Mouse (Mus musculus): ENCODE measurements around the gene Tmf1. TPM values are rescaled to one million over a fixed set of nuclear protein-coding genes. Genes with fewer than 3 reads are reported as not detected.

The Tmf1 gene
- total and polyA plus RNA-seq, 3 experiments: 12.7 to 26.4 (median 22.3) TPM

DNA sequence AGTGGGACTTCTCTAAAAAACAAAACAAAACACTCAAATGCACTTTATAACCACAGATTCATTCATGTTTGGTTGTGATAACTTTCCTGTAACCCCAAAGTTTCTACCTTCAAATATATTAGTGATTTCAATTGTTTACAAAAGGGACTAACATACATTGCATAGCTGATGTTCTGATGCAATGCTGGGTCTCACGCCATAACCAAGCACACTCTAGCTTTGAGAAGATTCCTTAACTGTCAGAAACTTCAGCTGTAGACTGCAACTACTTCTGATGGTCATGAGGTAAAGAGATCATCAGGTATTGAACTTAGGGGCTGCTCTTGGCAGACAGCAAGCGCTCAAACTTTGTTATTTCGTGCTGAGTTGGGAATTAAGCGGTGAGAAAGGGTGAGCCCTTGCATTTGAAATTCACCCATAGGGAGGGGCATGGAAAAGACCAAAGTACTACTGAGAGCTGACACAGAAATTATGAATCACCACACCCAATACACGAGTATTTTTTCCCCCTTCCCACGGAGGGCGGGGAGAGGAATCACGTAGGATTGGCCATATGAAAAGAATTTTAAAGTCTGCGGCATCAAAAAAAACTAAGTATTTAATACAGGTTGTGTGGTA lies 25.4 kb upstream of the Tmf1 start (continued):
- no peak for TF ChIP-seq ZC3H11A (IDR thresholded peaks at IDR 0.05; ENCODE audit: low read depth, low read length)
- TF ChIP-seq MAX (IDR thresholded peaks at IDR 0.05; ENCODE audit: low read length): no peak

DNA sequence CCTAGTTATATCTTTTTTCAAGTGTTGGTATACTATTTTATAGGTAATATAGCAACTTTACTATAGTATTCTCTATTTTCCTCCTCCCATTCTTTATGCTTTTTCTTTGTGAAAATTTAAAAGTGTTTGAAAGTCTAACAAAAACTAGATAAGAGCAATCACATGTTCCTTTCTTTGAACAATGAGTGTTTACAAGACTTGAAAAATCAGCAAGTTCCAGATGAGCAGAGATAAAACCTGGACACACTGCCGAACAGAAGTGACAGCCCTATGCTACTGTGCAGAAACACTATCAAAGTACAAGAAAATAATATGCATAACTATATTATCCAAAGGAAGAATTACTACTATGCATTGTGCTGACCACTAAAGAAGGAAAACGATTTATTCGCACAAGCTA lies 23.6 kb upstream of the Tmf1 start:
- H3K4me2 ChIP-seq (ENCODE audit: insufficient read depth, low read depth, poor library complexity, severe bottlenecking): peak overlapping the region; percentile 50; the same call in 1 of the 2 replicates
- peaks cover 14 to 30% of the 10 kb centered on the region in 2 experiments for H3K36me3 ChIP-seq (replicated peaks in 1 of 2; ENCODE audit: control insufficient read depth in 1 of 2, insufficient read depth in 1 of 2, low read length in 1 of 2)
- peaks cover 43% of the 10 kb centered on the region for H3K79me2 ChIP-seq (replicated peaks; ENCODE audit: control insufficient read depth, extremely low read depth, insufficient read depth, poor library complexity, severe bottlenecking)
- no peak overlapping the region for H3K27ac ChIP-seq (ENCODE audit: insufficient read depth, low read depth)
- H3K4me3 ChIP-seq (replicated peaks in 1 of 3; ENCODE audit: low read depth in 2 of 3, low read length in 2 of 3, poor library complexity in 1 of 3): no peak overlapping the region
- TF ChIP-seq ZNF384 (IDR thresholded peaks at IDR 0.05; ENCODE audit: low read depth, low read length) (no peak), USF1 (IDR thresholded peaks at IDR 0.05; ENCODE audit: low read depth, low read length) (no peak), MAZ (IDR thresholded peaks at IDR 0.05; ENCODE audit: low read depth, low read length) (no peak), CHD1 (IDR thresholded peaks at IDR 0.05; ENCODE audit: low read depth, low read length) (no peak), IRF4 (IDR thresholded peaks at IDR 0.05; ENCODE audit: low read depth, low read length) (no peak), NELFE (IDR thresholded peaks at IDR 0.05; ENCODE audit: low read depth, low read length) (no peak), ELF1 (IDR thresholded peaks at IDR 0.05; ENCODE audit: low read depth, low read length) (no peak), NRF1 (IDR thresholded peaks at IDR 0.05; ENCODE audit: low read depth, low read length) (no peak), SIN3A (IDR thresholded peaks at IDR 0.05; ENCODE audit: low read length) (no peak), ZKSCAN1 (IDR thresholded peaks at IDR 0.05; ENCODE audit: borderline replicate concordance, low read depth, low read length) (no peak), EP300 (IDR thresholded peaks at IDR 0.05; ENCODE audit: low read length) (no peak), JUN (IDR thresholded peaks at IDR 0.05; ENCODE audit: insufficient read depth, low read depth, low read length) (no peak), GABPA (IDR thresholded peaks at IDR 0.05; ENCODE audit: insufficient replicate concordance, low read depth, low read length) (no peak), RCOR1 (conservative IDR thresholded peaks at IDR 0.05; ENCODE audit: low read depth, low read length) (no peak), JUND (conservative IDR thresholded peaks at IDR 0.05; ENCODE audit: low read depth, low read length) (no peak), TBP (conservative IDR thresholded peaks at IDR 0.05; ENCODE audit: low read depth, low read length) (no peak)
- peaks cover 4 to 49% of the 10 kb centered on the region in 2 experiments for H3K4me1 ChIP-seq (ENCODE audit: control insufficient read depth in 1 of 2, insufficient read depth in 2 of 2)
- in situ Hi-C loops (cut with MboI; ENCODE audit: low pct_ligation_motif_present, low pct_unique_long_range_greater_than_20kb, low sequenced_read_pairs) (loop anchor here (25.0 kb wide), 1 partner anchor 635 kb away; no protein-coding TSS in a partner anchor), dilution Hi-C loops (cut with MboI; ENCODE audit: extremely low pct_ligation_motif_present, extremely low pct_unique_long_range_greater_than_20kb, low sequenced_read_pairs) (no loop called here)
- no peak for DNase-seq (ENCODE audit: extremely low read depth)
- H3K27me3 ChIP-seq (replicated peaks): no peaks in the 10 kb centered on the region
- H3K9me3 ChIP-seq (replicated peaks; ENCODE audit: low read length): no peaks in the 10 kb centered on the region
- H3K9ac ChIP-seq (ENCODE audit: insufficient read depth, low read depth): no peak overlapping the region; the same call in 1 of the 2 replicates

DNA sequence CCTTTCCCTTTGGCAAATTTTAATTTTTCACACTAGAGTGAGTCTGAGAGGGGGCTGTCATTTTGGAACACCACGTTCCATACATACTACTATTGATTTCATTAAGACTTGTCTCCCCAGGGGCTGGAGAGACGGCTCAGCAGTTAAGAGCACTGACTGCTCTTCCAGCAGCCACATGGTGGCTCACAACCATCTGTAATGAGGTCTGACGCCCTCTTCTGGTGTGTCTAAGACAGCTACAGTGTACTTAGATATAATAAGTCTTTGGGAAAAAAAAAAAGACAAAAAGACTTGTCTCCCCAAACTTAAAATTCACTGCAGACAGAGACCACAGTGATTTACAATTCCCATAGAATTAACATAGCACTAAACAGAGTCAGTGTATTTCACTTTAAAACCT lies 21.5 kb upstream of the Tmf1 start:
- Histone ChIP-seq H3K4me2 (ENCODE audit: insufficient read depth, low read depth, poor library complexity, severe bottlenecking) (no peak overlapping the region), H3K36me3 (replicated peaks in 1 of 2; ENCODE audit: control insufficient read depth in 1 of 2, insufficient read depth in 1 of 2, low read length in 1 of 2) (peaks cover 29 to 50% of the 10 kb centered on the region in 2 experiments), H3K9me3 (replicated peaks; ENCODE audit: low read length) (no peaks in the 10 kb centered on the region), H3K9ac (ENCODE audit: insufficient read depth, low read depth) (no peak overlapping the region), H3K79me2 (replicated peaks; ENCODE audit: control insufficient read depth, extremely low read depth, insufficient read depth, poor library complexity, severe bottlenecking) (peaks cover 43% of the 10 kb centered on the region), H3K4me3 (replicated peaks in 1 of 3; ENCODE audit: low read depth in 2 of 3, low read length in 2 of 3, poor library complexity in 1 of 3) (no peak overlapping the region), H3K4me1 (ENCODE audit: control insufficient read depth in 1 of 2, insufficient read depth in 2 of 2) (peaks cover 3 to 33% of the 10 kb centered on the region in 2 experiments; a peak in 3 of 4 replicates), H3K27me3 (replicated peaks) (no peaks in the 10 kb centered on the region), H3K27ac (ENCODE audit: insufficient read depth, low read depth) (no peak overlapping the region)
- DNase-seq (ENCODE audit: extremely low read depth): no peak
- dilution Hi-C loops (cut with MboI; ENCODE audit: extremely low pct_ligation_motif_present, extremely low pct_unique_long_range_greater_than_20kb, low sequenced_read_pairs): no loop called here
- in situ Hi-C loops (cut with MboI; ENCODE audit: low pct_ligation_motif_present, low pct_unique_long_range_greater_than_20kb, low sequenced_read_pairs): loop anchor here (25.0 kb wide), 1 partner anchor 637 kb away; no protein-coding TSS in a partner anchor
- no peak for TF ChIP-seq IRF4 (IDR thresholded peaks at IDR 0.05; ENCODE audit: low read depth, low read length)
- TF ChIP-seq ZKSCAN1 (IDR thresholded peaks at IDR 0.05; ENCODE audit: borderline replicate concordance, low read depth, low read length): no peak
- TF ChIP-seq CHD1 (IDR thresholded peaks at IDR 0.05; ENCODE audit: low read depth, low read length): no peak
- TF ChIP-seq NELFE (IDR thresholded peaks at IDR 0.05; ENCODE audit: low read depth, low read length): peak; percentile 32; the same call in 1 of the 2 replicates
- TF ChIP-seq ZMIZ1 (IDR thresholded peaks at IDR 0.05; ENCODE audit: low read depth, low read length): no peak
- TF ChIP-seq ELF1 (IDR thresholded peaks at IDR 0.05; ENCODE audit: low read depth, low read length): no peak
- TF ChIP-seq JUND (conservative IDR thresholded peaks at IDR 0.05; ENCODE audit: low read depth, low read length): no peak
- TF ChIP-seq SMC3 (IDR thresholded peaks at IDR 0.05; ENCODE audit: low read depth, low read length): peak; percentile 36
- no peak for TF ChIP-seq HCFC1 (IDR thresholded peaks at IDR 0.05; ENCODE audit: low read depth, low read length)
- TF ChIP-seq USF2 (conservative IDR thresholded peaks at IDR 0.05; ENCODE audit: low read depth, low read length): no peak
- TF ChIP-seq GABPA (IDR thresholded peaks at IDR 0.05; ENCODE audit: insufficient replicate concordance, low read depth, low read length): no peak
- TF ChIP-seq KAT2A (IDR thresholded peaks at IDR 0.05; ENCODE audit: insufficient replicate concordance, low read length): no peak
- no peak for TF ChIP-seq ZC3H11A (IDR thresholded peaks at IDR 0.05; ENCODE audit: low read depth, low read length)
- TF ChIP-seq MXI1 (IDR thresholded peaks at IDR 0.05; ENCODE audit: low read depth, low read length): no peak; the same call in 1 of the 2 replicates
- no peak for TF ChIP-seq RCOR1 (conservative IDR thresholded peaks at IDR 0.05; ENCODE audit: low read depth, low read length)
- no peak for TF ChIP-seq ETS1 (conservative IDR thresholded peaks at IDR 0.05; ENCODE audit: low read depth, low read length)
- no peak for TF ChIP-seq MEF2A (IDR thresholded peaks at IDR 0.05; ENCODE audit: borderline replicate concordance, low read depth, low read length)
- 0 out of 2 replicates have a peak, but pooled peaks have one; percentile 7 for TF ChIP-seq MYC (IDR thresholded peaks at IDR 0.05; ENCODE audit: low read depth, low read length)

Data from CH12.LX (cell line).